Mouse (Mus musculus): ENCODE measurements around the gene Rad9b. TPM values are rescaled to one million over a fixed set of nuclear protein-coding genes. Genes with fewer than 3 reads are reported as not detected.

Gene Rad9b
- 5.9 TPM for polyA plus RNA-seq (2021)

DNA sequence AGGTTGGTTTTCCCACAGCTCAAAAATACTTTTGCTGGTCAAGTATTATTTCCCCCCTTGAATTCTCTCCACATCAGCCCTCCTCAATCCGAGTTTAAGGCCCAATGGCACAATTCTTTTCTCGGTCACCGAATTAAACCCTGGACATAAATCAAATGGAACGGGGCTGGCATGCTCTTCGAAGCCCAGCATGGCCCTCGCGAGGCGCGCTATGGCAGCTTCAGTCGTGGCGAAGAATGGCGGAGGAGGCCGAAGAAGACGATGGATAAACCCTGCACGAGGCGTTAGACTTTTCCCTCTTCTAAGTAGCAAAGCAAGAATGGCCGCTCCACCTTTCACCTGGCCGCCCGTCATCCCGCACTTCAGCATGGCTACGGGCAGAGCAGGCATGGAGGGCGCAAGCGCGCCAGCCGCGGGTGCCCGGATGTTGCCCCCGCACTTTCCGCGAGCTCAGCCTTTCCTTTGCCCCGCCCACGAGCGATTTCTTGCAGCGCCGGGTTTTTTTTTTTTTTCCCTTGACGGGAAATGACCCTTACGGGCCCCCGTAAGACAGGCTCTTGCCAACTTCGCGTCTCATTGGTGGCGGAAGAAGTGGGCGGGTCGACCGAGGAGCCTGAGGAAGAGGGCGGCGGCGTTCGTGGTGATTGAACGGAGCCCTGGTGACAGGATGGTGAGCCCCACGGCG lies at the start of gene Rad9b, which contains the start of gene Vps29:
Gene Rad9b (minus strand): TSS at position 427 of the 685 bp plus-strand sequence.
Gene Vps29 (plus strand): TSS at position 563 of the 685 bp plus-strand sequence.
- peak; percentile 99 for DNase-seq (ENCODE audit: low read depth, low spot score)
- in situ Hi-C loops (cut with MboI; ENCODE audit: low pct_unique_long_range_greater_than_20kb), result no loop called here
- peak; percentile 88 for ATAC-seq
- no peak for TF ChIP-seq CTCF (IDR thresholded peaks at IDR 0.05)
- ChIA-PET POLR2A (interaction anchor here (0.7 to 0.9 kb wide), 2 partner anchors 10 to 58 kb away, joined by 3 read pairs; no protein-coding TSS in a partner anchor), CTCF (no interaction called here)
- H3K27me3 ChIP-seq, result no peaks in the 10 kb centered on the region

DNA sequence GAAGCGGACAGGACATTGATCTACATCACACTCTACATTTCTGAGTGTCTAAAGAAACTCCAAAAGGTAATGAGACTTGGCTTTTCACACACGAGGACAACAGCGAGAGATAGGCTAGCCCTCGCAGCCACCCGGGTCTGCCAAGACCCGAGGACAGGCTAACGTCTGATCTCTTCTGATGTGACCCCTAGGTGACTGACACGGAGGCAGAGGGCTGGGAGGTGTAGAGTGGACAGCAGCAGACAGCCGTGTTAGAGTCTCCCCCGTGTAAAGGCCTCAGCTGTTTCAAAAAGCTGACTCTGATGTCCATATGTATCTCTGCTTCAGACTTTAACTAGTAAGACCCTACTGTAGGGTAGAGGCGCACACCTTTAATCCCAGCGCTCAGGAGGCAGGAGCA lies 49.3 kb upstream of the Rad9b start:
- ChIA-PET POLR2A (no interaction called here), CTCF (interaction anchor here (0.8 kb wide), 1 partner anchor 9 kb away, joined by 3 read pairs; no protein-coding TSS in a partner anchor)
- in situ Hi-C loops (cut with MboI; ENCODE audit: low pct_unique_long_range_greater_than_20kb), result loop anchor here (5.0 kb wide), 2 partner anchors 224 to 324 kb away; no protein-coding TSS in a partner anchor
- TF ChIP-seq CTCF (IDR thresholded peaks at IDR 0.05), result no peak
- no peaks in the 10 kb centered on the region for H3K27me3 ChIP-seq
- ATAC-seq (no peak), DNase-seq (ENCODE audit: low read depth, low spot score) (no peak)

DNA sequence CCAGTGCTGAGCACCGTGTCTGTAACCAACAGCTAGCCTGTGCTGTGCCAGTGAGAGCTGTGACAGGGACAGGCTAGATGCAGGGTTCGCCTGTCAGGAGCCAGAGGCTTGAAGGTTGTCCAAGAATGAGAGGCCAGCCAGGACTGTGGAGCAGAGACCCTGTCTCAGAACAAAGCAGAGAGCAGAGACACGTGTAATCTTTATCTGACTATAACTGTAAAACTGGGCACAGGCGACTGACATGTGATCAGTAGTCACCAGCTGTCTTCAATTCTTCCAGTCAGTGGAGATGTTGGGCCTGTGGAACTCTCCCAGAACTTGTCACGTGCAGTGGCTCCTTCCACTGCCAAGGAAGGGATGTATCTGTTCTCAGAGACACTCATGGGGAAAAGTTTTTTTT lies 48.7 kb upstream of the Rad9b start:
- no peak for DNase-seq (ENCODE audit: low read depth, low spot score)
- in situ Hi-C loops (cut with MboI; ENCODE audit: low pct_unique_long_range_greater_than_20kb), result loop anchor here (5.0 kb wide), 2 partner anchors 225 to 325 kb away; no protein-coding TSS in a partner anchor
- H3K27me3 ChIP-seq, result no peaks in the 10 kb centered on the region
- ChIA-PET POLR2A (interaction anchor here (0.7 kb wide), 1 partner anchor 305 kb away, joined by 3 read pairs; no protein-coding TSS in a partner anchor), CTCF (no interaction called here)
- no peak for ATAC-seq
- no peak for TF ChIP-seq CTCF (IDR thresholded peaks at IDR 0.05)

DNA sequence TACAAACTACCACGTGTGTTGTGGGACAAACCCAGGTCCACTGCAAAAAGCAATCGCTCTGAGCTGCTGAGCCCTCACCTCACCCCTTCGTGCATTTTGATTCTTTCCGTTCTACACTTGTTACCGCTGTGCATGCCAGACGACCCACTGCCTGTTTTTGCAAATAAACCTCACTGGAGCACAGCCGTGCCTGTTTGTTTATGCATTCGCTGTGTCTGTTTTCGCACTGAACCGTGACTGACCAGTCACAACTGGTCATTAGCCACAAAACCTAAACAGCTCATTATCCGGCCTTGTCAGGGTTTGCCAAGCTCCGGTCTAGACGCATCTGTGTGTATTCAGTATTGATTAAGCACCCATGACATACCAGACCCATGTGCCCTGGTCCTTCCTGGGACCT lies 48.1 kb upstream of the Rad9b start:
- POLR2A ChIA-PET, result no interaction called here
- in situ Hi-C loops (cut with MboI; ENCODE audit: low pct_unique_long_range_greater_than_20kb), result loop anchor here (5.0 kb wide), 2 partner anchors 225 to 325 kb away; no protein-coding TSS in a partner anchor
- no peaks in the 10 kb centered on the region for H3K27me3 ChIP-seq
- ATAC-seq, result no peak
- no peak for TF ChIP-seq CTCF (IDR thresholded peaks at IDR 0.05)
- CTCF ChIA-PET, result no interaction called here
- DNase-seq (ENCODE audit: low read depth, low spot score), result no peak

DNA sequence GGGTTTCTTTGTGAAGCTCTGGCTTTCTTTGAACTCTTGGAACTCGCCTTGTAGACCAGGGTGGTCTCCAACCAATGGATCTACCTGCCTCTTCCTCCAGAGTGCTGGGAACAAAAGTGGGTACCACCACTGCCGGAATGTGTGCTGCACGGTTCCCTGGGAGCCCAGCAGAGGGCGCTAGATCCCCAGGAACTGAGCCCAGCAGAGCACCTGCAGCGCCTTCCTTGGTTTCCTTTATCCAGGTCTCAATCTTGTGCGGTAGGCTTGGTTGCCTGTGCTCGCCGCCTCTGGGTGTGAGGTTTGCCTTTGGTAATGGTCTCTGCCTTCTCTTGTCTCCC lies 47.2 kb upstream of the Rad9b start:
- DNase-seq (ENCODE audit: low read depth, low spot score) (no peak), ATAC-seq (no peak)
- POLR2A ChIA-PET, result no interaction called here
- in situ Hi-C loops (cut with MboI; ENCODE audit: low pct_unique_long_range_greater_than_20kb), result loop anchor here (5.0 kb wide), 2 partner anchors 226 to 326 kb away; no protein-coding TSS in a partner anchor
- no peaks in the 10 kb centered on the region for H3K27me3 ChIP-seq
- peak; percentile 93 for TF ChIP-seq CTCF (IDR thresholded peaks at IDR 0.05)
- CTCF ChIA-PET, result interaction anchor here (0.6 kb wide), 1 partner anchor 32 kb away, joined by 3 read pairs; no protein-coding TSS in a partner anchor

DNA sequence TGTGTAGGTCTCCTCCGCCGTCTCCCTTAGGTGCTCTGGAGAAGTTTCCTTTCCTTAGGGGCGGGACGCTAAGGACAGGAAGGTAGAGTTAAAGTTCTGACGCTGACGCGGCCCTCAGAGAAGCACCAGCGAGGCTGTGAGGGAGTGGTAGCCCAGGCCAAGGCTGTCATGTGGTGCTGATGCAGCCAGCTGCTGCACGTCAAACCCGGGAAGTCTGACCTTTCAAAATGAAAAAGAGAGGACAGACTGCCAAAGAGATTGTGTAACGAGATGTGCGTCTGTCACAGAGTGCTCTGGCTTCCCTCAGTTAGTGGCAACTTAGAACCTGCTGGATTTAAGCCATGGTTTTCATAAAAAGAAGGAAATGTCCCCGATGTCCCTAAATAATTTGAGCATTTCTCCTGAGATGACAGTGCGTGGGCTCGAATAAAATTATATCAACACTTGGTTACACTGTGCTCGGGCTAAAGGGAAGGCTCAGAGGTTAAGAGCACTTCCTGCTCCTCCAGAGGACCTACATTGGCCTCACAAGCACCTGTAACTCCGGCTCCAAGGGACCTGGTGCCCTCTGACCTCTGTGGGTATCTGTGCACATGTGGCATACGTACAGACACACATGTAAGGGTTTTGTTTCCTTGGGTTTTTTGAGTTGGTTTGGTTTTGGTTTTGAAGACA lies 46.7 kb upstream of the Rad9b start:
- in situ Hi-C loops (cut with MboI; ENCODE audit: low pct_unique_long_range_greater_than_20kb), result loop anchor here (5.0 kb wide), 2 partner anchors 227 to 327 kb away; no protein-coding TSS in a partner anchor
- ChIA-PET CTCF (interaction anchor here (0.6 kb wide), 1 partner anchor 31 kb away, joined by 3 read pairs; no protein-coding TSS in a partner anchor), POLR2A (no interaction called here)
- H3K27me3 ChIP-seq, result no peaks in the 10 kb centered on the region
- ATAC-seq (no peak), DNase-seq (ENCODE audit: low read depth, low spot score) (no peak)
- no peak for TF ChIP-seq CTCF (IDR thresholded peaks at IDR 0.05)

DNA sequence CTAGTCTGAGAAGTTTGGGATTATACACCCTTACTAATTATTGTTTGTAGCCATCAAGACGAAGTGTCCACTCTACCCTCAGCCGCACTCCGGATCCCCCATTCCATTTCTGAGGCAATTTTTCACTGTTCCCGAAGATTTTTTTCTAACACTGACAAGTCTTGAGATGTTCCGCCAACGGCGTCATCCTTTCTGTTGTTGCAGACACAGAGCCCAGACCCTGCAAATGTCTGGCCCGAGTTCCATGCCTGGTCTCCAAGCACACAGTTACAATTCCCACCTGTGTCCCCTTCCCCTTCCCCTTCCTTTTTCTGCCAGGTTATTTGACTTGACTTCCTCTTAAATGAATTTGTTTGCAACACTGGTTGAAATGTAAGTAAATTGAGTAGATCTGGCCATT lies 45.8 kb upstream of the Rad9b start:
- no peaks in the 10 kb centered on the region for H3K27me3 ChIP-seq
- no peak for TF ChIP-seq CTCF (IDR thresholded peaks at IDR 0.05)
- DNase-seq (ENCODE audit: low read depth, low spot score) (no peak), ATAC-seq (no peak)
- in situ Hi-C loops (cut with MboI; ENCODE audit: low pct_unique_long_range_greater_than_20kb), result loop anchor here (5.0 kb wide), 2 partner anchors 227 to 327 kb away; no protein-coding TSS in a partner anchor
- ChIA-PET CTCF (no interaction called here), POLR2A (no interaction called here)

DNA sequence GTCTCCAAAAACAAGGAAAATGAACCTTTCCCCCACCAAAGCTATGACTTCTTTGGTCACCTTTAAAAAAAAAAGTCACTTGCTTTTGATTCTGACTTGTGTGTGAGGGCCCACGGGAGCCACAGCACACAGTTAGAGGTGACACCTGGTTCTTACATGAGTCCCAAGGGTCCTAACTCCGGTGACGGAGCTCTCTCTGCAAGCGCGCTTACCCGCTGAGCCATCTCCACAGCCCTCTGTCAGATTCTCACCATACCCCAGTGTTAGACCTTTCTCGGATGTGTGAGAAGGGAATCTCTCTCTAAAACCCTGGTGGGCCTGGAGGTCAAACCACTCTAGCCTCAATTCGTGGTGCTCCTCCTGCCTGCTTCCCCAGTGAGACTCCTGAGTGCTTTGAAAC lies 43.5 kb upstream of the Rad9b start:
- no peak for ATAC-seq
- CTCF ChIA-PET, result interaction anchor here (1.6 kb wide), 1 partner anchor 15 kb away, joined by 4 read pairs; no protein-coding TSS in a partner anchor
- in situ Hi-C loops (cut with MboI; ENCODE audit: low pct_unique_long_range_greater_than_20kb), result no loop called here
- POLR2A ChIA-PET, result no interaction called here
- DNase-seq (ENCODE audit: low read depth, low spot score), result no peak
- TF ChIP-seq CTCF (IDR thresholded peaks at IDR 0.05), result no peak
- no peaks in the 10 kb centered on the region for H3K27me3 ChIP-seq

DNA sequence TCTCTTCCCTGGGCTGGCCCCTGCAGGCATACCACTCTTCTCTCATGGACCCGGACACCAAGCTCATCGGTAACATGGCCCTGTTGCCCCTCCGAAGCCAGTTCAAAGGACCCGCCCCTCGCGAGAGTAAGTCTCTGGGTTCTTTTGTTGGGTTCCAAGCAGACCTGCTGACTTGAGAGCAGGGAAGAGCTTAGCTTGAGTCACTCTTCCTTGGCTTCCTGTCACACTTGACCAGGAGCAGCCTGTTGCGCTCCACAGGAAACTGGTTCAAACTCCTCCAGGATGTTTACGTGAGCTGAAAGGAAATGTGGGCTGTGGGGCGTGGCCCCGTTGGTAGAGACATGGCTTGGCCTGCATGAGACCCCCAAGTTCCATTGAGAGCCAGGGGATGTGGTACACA lies 42.8 kb upstream of the Rad9b start:
- H3K27me3 ChIP-seq, result no peaks in the 10 kb centered on the region
- ChIA-PET CTCF (interaction anchor here (1.6 kb wide), 1 partner anchor 16 kb away, joined by 4 read pairs; no protein-coding TSS in a partner anchor), POLR2A (interaction anchor here (0.6 kb wide), 1 partner anchor 97 kb away, joined by 3 read pairs; no protein-coding TSS in a partner anchor)
- TF ChIP-seq CTCF (IDR thresholded peaks at IDR 0.05), result no peak
- ATAC-seq (no peak), DNase-seq (ENCODE audit: low read depth, low spot score) (no peak)
- in situ Hi-C loops (cut with MboI; ENCODE audit: low pct_unique_long_range_greater_than_20kb), result no loop called here

DNA sequence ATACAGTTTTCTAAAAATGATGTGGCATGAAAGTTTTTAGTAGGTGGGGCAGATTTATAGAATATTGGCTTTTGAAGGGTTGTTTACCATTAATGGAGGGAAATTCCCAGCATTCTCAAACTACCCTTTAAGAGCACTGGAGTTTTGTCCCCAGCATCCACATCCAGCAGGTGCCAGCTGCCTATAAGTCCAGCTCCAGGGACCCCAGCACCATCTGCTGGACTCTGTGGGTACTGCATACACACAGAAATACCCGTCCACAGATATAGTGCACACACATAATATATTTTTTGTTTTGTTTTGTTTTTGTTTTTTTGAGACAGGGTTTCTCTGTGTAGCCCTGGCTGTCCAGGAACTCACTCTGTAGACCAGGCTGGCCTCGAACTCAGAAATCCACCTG lies 39.9 kb upstream of the Rad9b start:
- ATAC-seq, result no peak
- CTCF ChIA-PET, result interaction anchor here (1.0 to 1.4 kb wide), 3 partner anchors 10 to 121 kb away, joined by 3 read pairs; no protein-coding TSS in a partner anchor
- TF ChIP-seq CTCF (IDR thresholded peaks at IDR 0.05), result peak; percentile 96
- in situ Hi-C loops (cut with MboI; ENCODE audit: low pct_unique_long_range_greater_than_20kb), result no loop called here
- H3K27me3 ChIP-seq, result no peaks in the 10 kb centered on the region
- DNase-seq (ENCODE audit: low read depth, low spot score), result no peak
- POLR2A ChIA-PET, result no interaction called here
